Mouse (Mus musculus) lung, postnatal 10 days (tissue): ENCODE measurements at regions not wholly inside any gene's neighbourhood (a gene's known extent, or its start where the extent isn't known, plus 50 kb on each side); places are given as distances from the start of the nearest gene placed in this dataset.

Experiments
- DNase-seq: peaks from one replicate; pipeline ENCODE4 v3.0.0; 2021

DNA sequence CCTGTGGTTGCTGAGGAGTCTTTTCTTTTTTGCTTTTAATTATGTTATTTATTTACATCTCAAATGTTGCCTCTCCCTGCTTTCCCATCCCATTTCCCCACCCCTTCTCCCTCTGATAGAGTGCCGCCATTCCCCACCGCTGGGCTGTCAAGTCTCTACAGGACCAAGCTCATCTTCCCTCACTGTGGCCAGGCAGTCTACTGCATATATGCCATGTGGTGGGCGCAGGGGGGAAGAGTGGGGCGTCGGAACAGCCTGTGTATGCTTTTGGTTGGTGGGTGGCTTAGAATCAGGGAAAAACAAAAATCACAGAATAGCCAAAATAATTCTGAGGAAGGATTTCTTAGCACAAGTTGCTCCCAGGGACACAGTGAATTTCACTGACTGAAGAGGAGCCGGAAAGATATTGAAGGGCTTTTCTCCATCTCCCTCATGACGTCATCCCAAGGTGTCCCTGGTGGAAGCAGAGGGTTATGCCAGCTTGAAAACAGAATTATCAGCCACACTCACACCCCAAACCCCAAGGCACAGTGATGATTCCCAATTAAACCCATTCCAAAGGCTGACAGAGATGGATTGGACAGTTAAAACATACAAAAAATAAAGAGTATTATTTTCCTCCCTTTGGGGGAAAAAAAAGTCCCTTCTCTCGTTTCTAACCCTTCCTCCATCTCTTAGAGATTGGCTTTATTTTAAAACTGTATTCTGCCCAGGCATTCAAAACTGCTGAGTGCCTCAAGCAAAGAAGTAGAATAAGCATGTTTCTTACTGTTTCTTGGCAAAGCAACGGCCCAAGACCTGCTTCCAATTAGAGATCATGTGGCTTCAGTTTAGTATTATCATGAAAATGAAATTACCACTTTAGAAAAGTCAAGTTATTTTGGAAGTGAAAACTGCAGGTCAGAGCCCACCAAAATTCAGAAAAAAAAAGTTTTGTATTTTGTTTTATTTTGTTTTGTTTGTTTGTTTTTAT lies 232.0 kb downstream of the Clic5 start:
- DNase-seq: no peak

DNA sequence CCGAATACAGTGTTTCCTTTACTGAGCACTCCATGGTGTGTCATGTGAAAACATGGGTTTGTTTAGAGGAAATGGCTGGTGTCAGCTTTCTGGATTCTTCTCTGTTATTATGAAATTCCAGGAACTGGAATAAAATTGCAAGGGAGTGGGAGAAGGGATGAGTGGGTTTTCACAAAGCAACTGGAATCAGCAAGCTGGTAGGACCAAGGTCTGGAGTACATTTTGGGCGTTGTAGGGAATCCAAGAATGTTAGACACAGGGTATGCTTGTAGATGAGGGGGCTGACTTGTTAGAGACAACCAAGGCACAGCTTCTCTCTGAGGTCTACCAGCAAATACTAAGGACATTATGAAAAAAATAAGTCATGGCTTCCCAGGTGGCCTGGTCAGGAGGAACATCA lies 233.8 kb downstream of the Clic5 start:
- DNase-seq: no peak

DNA sequence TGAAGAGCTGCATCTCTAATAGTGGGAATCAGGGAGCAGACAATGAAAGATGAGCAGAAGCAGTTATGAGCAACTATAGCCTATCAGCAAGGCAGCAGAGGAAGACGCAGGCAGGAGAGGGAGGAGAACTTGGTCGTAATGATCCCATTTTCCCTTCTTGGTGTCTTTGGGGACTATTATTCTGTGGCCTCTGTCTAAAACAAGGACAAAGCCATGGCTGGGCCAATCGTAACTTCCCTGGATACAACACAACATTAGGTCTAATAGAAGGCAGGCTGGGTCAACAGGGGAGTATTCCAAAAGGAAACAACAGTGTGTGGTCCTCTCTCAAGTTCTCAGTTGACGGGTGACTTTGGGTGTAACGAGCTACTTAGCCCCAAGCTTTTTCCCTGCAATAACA lies 234.5 kb downstream of the Clic5 start:
- no peak for DNase-seq

DNA sequence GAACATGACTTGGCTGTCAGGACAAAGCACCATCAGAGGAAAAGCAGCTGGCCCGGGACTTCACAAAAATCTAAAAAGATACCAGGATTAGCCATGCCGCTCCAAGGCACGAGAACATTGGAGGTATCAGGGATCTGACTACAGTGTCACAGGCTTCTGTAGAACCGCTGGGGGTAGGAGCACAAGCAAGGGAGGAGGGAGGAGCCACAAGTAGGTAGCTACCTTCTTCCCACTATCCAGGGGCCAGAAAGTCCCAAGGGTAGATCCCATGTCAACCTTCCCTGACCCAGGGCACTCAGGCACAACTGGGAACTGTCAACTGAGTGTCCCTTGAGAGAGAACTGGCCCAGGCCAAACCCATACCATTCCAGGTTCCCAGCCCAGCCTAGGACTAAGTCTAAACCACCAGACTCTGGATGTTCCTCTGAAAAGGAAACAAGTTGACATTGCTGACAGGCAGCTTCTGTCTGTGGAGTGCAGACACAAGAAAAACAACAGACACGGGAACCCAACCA lies 235.1 kb downstream of the Clic5 start:
- no peak for DNase-seq

DNA sequence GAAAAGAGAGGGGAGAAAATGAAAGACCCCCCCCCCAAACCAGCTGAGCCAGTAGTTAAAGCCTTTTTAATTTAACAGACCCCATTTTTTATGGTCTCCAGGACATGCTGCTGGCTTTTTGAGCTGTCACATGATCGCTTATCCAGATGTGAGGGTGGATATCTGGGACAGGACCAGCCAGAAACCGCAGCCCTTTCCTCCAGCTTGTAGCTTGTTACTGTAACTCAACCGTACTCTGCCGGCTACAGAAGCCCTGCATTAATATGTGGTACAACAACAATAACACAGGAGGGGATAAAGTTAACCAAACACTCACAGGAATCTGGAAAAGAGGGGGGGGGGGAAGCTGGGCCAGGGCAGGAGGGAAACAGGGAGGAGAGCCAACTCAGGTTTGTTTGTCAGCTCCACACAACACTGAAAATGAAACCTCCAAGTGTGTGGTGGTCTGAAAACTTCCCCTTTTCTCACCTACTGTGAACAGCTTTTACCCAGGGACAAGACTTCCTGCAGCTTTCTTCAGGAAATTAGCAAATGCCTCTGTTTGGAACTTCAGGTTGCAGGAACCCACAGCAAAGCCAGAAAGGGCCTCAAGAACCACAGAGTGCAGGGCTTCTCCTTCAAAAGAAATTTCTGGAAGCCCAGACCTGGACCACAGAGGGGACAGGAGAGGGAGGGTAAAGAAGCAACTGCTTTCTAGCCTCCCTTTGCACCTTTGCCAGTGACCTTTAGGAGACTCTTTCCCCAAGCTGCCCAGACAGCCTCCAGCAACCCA lies 244.3 kb downstream of the Clic5 start:
- DNase-seq: no peak

DNA sequence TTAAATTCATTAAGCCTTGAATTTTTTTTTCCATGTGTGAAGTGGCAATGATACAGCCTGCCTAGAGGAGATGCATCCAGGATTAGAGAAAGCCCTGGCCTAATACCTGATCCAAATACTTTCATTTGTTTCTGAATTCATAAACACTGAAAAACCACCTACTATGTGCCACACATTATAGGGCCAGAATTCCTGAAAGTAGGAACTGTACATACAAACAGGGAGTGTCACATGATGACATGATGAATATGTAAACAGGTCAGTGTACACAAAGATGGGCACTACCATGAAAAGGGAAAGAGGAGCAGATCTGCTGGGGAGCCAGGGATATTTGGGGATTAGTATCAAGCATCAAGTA lies 244.9 kb downstream of the Clic5 start:
- DNase-seq: no peak

DNA sequence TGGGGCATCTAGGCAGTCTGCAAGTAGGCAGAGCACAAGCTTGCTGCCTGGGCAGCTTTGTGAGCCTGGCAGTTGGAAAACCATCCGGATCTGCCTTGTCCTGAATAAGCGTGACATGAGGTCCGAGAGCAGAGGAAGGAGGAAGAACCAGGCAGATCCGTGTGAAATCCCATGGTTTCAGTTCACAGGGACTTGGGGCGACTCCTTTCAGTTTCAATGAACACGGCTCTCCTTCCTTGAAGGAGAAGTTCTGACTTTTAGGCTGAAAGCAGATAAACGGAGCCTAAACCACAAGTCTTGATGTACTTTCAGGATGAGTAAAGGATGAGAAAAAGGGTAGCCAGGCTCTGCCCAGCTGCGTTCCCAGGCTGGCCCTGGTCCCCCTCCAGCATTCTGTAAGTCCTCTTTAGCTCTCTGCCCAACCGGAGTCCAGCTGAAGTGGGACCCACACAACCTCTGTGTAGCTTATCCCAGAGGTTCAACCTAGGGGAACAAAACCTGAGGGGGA lies 248.2 kb downstream of the Clic5 start:
- no peak for DNase-seq

DNA sequence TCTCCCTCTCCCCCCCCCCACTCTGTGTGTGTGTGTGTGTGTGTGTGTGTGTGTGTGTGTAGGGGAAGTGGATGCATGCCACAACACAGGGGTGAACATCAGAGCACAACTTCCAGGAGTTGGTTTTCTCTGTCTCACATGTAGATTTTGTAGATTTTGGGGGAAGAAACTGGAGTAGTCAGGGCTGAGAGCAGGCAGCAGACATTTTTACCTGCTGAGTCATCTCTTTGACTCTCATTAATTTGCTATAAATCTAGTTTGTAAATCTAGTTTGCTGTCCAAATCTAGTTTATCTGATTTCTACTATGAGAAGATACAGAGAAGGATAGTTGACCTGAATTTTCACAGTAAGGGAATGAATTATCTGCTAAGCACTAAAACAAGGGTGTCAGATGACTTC lies 250.1 kb downstream of the Clic5 start:
- DNase-seq: no peak

DNA sequence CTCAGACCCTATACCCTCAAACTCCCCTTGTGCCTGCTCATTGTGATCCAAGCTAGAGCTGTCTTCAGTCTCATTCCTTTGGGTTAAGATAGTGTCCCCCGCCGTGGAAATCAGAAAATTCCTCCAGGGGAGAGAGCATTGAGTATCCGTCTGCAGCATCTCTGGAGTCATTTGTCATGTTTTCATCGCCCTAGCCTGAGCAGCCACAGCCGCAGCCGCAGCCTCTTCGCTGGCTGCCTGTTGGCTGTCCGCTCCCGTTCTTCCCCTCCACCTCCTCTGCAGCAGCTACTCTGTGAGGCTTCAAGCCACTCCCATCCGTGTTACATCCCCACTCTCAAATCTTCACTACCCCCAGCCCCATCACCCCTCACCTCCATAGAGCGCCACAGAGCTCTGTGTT lies 255.1 kb downstream of the Clic5 start:
- no peak for DNase-seq

DNA sequence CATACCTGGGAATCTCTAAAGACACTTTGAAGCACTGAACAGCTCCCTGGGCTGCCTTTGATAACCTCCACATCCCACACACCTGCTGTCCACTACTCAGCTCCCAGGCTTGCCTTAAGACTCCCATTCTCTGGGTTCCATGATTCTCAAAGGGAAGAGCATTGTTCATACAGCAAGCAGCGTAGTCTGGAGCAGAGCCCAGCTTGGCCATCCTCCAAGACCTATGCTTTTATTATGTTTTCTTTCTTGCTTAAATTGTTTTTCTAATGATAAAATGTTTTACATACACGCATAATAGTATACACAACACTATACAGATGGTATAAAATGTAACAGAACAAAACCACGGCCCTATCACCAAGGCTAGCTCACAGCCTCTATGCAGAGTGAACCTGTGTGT lies 257.0 kb downstream of the Clic5 start:
- DNase-seq: no peak
